Mouse (Mus musculus) midbrain, embryonic 10.5 days (tissue): ENCODE data around the gene Gm11639. TPM values are rescaled to one million over a fixed set of nuclear protein-coding genes. Genes with fewer than 3 reads are reported as not detected.

Experiments
- DNase-seq: peaks from one replicate; pipeline ENCODE4 v3.0.0-alpha.2; 2017; ENCODE audit warnings: low spot score
- H3K27ac ChIP-seq: fragments of 300-500 bp; sonication (generic); replicated peaks from 2 replicates; pipeline ENCODE4 v1.5.1; 2016; ENCODE audit warnings: mild to moderate bottlenecking
- H3K27me3 ChIP-seq: fragments of 300-500 bp; sonication (generic); 2 replicates; pipeline ENCODE4 v1.6.1; 2016; ENCODE audit warnings: low read depth, mild to moderate bottlenecking; ENCODE audit not compliant: poor library complexity, severe bottlenecking
- H3K36me3 ChIP-seq: fragments of 300-500 bp; sonication (generic); 2 replicates; pipeline ENCODE4 v1.6.1; 2016; ENCODE audit warnings: mild to moderate bottlenecking, moderate library complexity
- H3K4me1 ChIP-seq: fragments of 300-500 bp; sonication (generic); 2 replicates; pipeline ENCODE4 v1.6.1; 2016
- H3K4me3 ChIP-seq: fragments of 300-500 bp; sonication (generic); 2 replicates; pipeline ENCODE4 v1.5.1; 2016; ENCODE audit warnings: mild to moderate bottlenecking, moderate library complexity
- H3K9me3 ChIP-seq: fragments of 300-500 bp; sonication (generic); replicated peaks from 2 replicates; pipeline ENCODE4 v1.6.1; 2016; ENCODE audit warnings: mild to moderate bottlenecking
- WGBS: fragments of 180-500 bp; shearing (Covaris S2); methylation state at CpG from one replicate; pipeline ENCODE4 v1.1.7; 2016; 5-methylcytosine and 5-hydroxymethylcytosine counted together
- polyA plus RNA-seq: library from polyadenylated mRNA; unstranded; fragments of >200 nt; fragmentation: Nextera tagmentation; extraction: Ambion mirVana; gene quantifications from 2 replicates; pipeline ENCODE4 v1.2.1, GENCODE M21; 2016

Gene Gm11639
- polyA plus RNA-seq, 1 experiment from 2014 or later, result not detected

DNA sequence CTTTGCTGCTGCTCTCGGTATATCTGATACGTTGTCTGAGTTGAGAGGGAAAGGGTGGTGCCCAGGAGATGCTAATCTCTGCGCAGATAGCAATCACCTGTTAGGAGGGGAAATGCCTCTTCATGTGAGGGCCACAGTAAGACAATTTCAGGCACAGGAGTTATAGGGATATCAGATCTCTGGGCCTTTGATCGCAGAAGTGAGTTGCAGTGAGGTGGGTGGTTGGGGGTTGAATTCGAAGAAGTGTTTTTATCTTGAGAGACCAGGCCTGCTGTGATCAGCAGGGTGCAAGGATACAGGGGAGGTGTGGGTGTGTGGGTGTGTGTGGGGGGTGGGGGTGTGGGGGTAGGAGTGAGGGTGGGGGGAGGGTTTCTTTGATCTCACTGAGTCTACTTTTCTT is 24.4 kb upstream of the Gm11639 start:
- Histone ChIP-seq H3K27ac (no peak overlapping the region), H3K9me3 (no peaks in the 10 kb centered on the region; the same call in 1 of the 2 replicates), H3K36me3 (no peaks in the 10 kb centered on the region), H3K4me3 (no peak overlapping the region), H3K4me1 (no peaks in the 10 kb centered on the region), H3K27me3 (no peaks in the 10 kb centered on the region)
- DNase-seq, result no peak
- 88% methylated on average over 5 of the region's 5 CpGs for WGBS

GRCm38 (mm10) chr11:104661531-104662205 is 23.8 kb upstream of the Gm11639 start:
- Histone ChIP-seq H3K27ac (no peak overlapping the region), H3K4me1 (no peaks in the 10 kb centered on the region), H3K4me3 (no peak overlapping the region), H3K27me3 (no peaks in the 10 kb centered on the region), H3K9me3 (no peaks in the 10 kb centered on the region; the same call in 1 of the 2 replicates), H3K36me3 (no peaks in the 10 kb centered on the region)
- WGBS, result 84% methylated on average over 20 of the region's 20 CpGs
- no peak for DNase-seq

GRCm38 (mm10) chr11:104662573-104662972 is 22.9 kb upstream of the Gm11639 start:
- no peaks in the 10 kb centered on the region for H3K36me3 ChIP-seq
- DNase-seq, result no peak
- H3K27me3 ChIP-seq, result no peaks in the 10 kb centered on the region
- WGBS, result 92% methylated on average over 11 of the region's 11 CpGs
- H3K4me1 ChIP-seq, result no peaks in the 10 kb centered on the region
- H3K4me3 ChIP-seq, result no peak overlapping the region
- no peak overlapping the region for H3K27ac ChIP-seq
- no peaks in the 10 kb centered on the region; the same call in 1 of the 2 replicates for H3K9me3 ChIP-seq

DNA sequence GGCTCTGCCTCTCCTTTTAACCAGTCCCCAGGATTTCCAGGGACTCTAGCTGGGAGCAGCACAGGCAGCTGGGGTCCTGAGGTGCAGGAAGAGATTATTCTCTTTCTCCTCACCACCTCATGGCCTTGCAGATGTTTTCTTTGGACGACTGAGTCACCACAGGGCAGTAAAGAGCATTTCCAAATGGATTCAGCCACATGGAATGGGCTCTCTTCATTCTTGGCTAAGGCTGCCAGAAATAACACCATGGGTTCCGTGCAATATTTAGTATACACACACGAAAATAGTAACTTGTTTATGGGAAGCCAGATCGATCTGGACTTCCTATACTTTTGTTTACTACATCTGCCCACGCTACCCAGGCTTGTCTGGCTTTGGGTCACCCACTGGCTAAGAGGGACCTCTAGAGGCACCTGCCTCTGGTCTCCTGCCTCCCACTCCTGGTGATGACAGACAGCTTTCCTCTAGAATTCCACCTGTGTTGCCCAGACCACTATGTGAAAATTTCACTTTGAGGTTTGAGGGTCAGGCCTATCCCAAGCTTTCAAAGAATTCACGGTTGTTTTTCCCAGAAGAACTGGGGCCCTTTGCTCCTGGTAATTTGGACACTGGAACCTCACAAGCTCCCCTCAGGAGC is 22.1 kb upstream of the Gm11639 start:
- Histone ChIP-seq H3K27me3 (no peaks in the 10 kb centered on the region), H3K4me1 (no peaks in the 10 kb centered on the region), H3K27ac (no peak overlapping the region), H3K36me3 (no peaks in the 10 kb centered on the region), H3K4me3 (no peak overlapping the region), H3K9me3 (no peaks in the 10 kb centered on the region; the same call in 1 of the 2 replicates)
- WGBS, result 85% methylated on average over 6 of the region's 6 CpGs
- DNase-seq, result no peak

DNA sequence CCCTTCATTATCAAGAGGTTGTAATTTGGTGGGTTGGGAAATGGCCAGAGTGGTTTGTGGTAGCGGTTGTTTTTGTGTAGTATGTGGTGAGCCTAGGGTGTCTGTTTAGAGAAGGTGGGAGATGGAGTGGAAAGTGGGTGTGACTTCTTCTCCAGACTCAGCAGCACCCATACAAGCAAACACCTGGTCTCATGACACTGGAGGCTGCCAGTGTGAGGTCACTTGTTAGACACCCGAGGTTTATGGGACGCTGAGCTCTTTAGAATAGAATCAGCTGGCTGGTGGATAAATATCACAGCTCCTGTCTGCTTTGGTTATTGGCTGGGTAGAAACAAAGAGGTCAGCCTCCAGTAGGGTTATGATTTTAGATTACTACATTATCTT is 21.6 kb upstream of the Gm11639 start:
- H3K36me3 ChIP-seq, result no peaks in the 10 kb centered on the region
- no peaks in the 10 kb centered on the region for H3K27me3 ChIP-seq
- no peak overlapping the region for H3K27ac ChIP-seq
- H3K9me3 ChIP-seq, result no peaks in the 10 kb centered on the region; the same call in 1 of the 2 replicates
- WGBS, result 91% methylated on average over 3 of the region's 3 CpGs
- H3K4me3 ChIP-seq, result no peak overlapping the region
- DNase-seq, result no peak
- no peaks in the 10 kb centered on the region for H3K4me1 ChIP-seq

GRCm38 (mm10) chr11:104664441-104664840 is 21.1 kb upstream of the Gm11639 start:
- Histone ChIP-seq H3K9me3 (no peaks in the 10 kb centered on the region; the same call in 1 of the 2 replicates), H3K4me3 (no peak overlapping the region), H3K27ac (no peak overlapping the region), H3K36me3 (no peaks in the 10 kb centered on the region), H3K4me1 (no peaks in the 10 kb centered on the region), H3K27me3 (no peaks in the 10 kb centered on the region)
- DNase-seq, result no peak

- Histone ChIP-seq H3K27ac (no peak overlapping the region), H3K9me3 (no peaks in the 10 kb centered on the region), H3K36me3 (no peaks in the 10 kb centered on the region), H3K4me3 (no peak overlapping the region), H3K27me3 (no peaks in the 10 kb centered on the region), H3K4me1 (no peaks in the 10 kb centered on the region)
- no peak for DNase-seq
- 86% methylated on average over 5 of the region's 5 CpGs for WGBS
Observed at GRCm38 (mm10) chr11:104667399-104667798, 18.1 kb upstream of the Gm11639 start.

- WGBS, result 79% methylated on average over 4 of the region's 4 CpGs
- no peak for DNase-seq
Observed at GRCm38 (mm10) chr11:104673412-104673811, 12.1 kb upstream of the Gm11639 start.

GRCm38 (mm10) chr11:104674768-104675167 is 10.7 kb upstream of the Gm11639 start:
- Histone ChIP-seq H3K4me1 (no peaks in the 10 kb centered on the region), H3K4me3 (no peak overlapping the region), H3K27ac (no peak overlapping the region), H3K9me3 (no peaks in the 10 kb centered on the region), H3K27me3 (no peaks in the 10 kb centered on the region), H3K36me3 (no peaks in the 10 kb centered on the region)
- 93% methylated on average over 11 of the region's 11 CpGs for WGBS
- DNase-seq, result no peak

More at GRCm38 (mm10) chr11:104673412-104673811, 12.1 kb upstream of the Gm11639 start:
- H3K4me1 ChIP-seq, result no peaks in the 10 kb centered on the region
- no peak overlapping the region for H3K4me3 ChIP-seq
- no peaks in the 10 kb centered on the region for H3K9me3 ChIP-seq
- H3K36me3 ChIP-seq, result no peaks in the 10 kb centered on the region
- no peaks in the 10 kb centered on the region for H3K27me3 ChIP-seq
- H3K27ac ChIP-seq, result no peak overlapping the region

DNA sequence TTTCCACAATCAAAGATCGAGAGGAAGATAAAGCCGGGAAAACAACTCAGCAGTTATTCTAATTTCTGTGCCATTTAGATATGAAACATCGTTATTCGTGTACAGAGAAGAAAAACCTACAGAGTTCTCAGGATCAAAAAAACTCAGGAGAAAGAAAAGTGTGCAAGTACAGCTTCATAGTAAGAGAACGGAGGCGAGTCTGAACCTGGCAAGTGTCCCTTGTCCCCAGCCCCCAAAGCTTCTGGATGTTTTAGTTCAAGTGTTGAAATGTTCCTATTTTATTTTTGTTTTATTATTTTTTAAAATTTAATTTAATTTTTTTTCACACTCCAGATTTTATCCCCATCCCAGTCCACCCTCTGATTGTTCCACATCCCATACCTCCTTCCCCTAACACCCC is 7.7 kb downstream of the Gm11639 start:
- Histone ChIP-seq H3K4me3 (no peak overlapping the region), H3K4me1 (no peaks in the 10 kb centered on the region), H3K9me3 (no peaks in the 10 kb centered on the region), H3K36me3 (no peaks in the 10 kb centered on the region), H3K27me3 (no peaks in the 10 kb centered on the region), H3K27ac (no peak overlapping the region)
- WGBS, result 89% methylated on average over 6 of the region's 6 CpGs
- no peak for DNase-seq

DNA sequence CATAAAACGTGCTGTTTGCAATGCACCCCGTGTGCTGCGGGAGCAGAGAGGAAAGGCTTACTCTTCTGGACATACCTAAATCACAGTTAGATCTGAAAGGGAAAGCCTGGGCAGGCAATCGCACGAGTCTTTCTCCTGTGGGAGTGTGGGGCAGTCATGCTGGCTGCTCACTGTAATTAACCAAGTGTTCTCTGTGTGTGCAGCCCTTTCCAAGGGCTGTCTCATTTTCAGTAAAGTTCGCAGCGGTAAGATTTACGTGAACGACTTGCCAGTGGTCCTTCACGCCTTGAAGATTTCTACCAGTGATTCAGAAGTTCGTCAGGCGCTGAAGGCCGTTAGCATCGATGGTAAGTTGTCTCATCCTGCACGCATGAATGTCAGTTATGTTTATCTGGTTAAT is 18.6 kb downstream of the Gm11639 start:
- Histone ChIP-seq H3K27ac (no peak overlapping the region), H3K36me3 (no peaks in the 10 kb centered on the region), H3K4me1 (no peaks in the 10 kb centered on the region), H3K4me3 (no peak overlapping the region), H3K9me3 (no peaks in the 10 kb centered on the region), H3K27me3 (no peaks in the 10 kb centered on the region)
- no peak for DNase-seq
- 81% methylated on average over 15 of the region's 15 CpGs for WGBS

- WGBS, result 81% methylated on average over 2 of the region's 2 CpGs
- Histone ChIP-seq H3K9me3 (no peaks in the 10 kb centered on the region), H3K4me3 (no peak overlapping the region), H3K27ac (no peak overlapping the region), H3K4me1 (no peaks in the 10 kb centered on the region), H3K27me3 (no peaks in the 10 kb centered on the region), H3K36me3 (no peaks in the 10 kb centered on the region)
- DNase-seq, result no peak
Observed at GRCm38 (mm10) chr11:104707084-104707483, 21.6 kb downstream of the Gm11639 start.

DNA sequence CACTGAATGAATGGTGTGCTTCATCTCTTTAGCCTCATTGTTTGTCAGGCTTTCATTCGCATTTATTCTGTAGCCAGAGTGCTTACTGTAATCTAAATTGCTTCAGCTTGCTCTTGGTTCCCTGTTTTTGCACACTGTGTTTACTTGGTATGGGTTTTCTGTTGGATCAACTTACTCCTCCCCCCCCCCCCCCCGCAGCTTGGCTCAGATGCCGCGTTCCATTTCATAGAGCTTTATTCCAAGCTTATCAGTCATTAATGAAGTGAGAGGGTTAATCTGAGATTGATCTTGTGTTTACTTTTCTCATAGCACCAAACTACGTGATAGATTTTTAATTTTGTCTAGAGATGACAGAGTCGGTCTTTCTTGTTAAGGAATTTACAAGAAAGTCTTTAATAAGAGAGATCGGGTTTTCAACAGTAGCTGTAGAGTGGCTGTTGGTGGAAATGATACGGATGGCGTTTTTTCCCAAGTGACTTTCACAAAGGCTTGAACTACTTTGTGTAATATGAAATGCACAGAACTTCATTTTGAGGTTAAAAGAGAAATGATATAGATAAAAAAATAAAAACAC is 59.6 kb downstream of the Gm11639 start:
- Histone ChIP-seq H3K27me3 (no peaks in the 10 kb centered on the region), H3K27ac (no peak overlapping the region), H3K4me3 (no peak overlapping the region), H3K4me1 (no peaks in the 10 kb centered on the region), H3K36me3 (no peaks in the 10 kb centered on the region), H3K9me3 (no peaks in the 10 kb centered on the region)
- DNase-seq, result no peak
- 90% methylated on average over 9 of the region's 9 CpGs for WGBS
